Mouse (Mus musculus) erythroblast, embryonic 14.5 days (primary cell): Measurements from ENCODE around the gene Cnn3.

Experiments
- GATA1 ChIP-seq: IDR thresholded peaks from 2 replicates; pipeline ENCODE4 v1.6.1; 2012; ENCODE audit warnings: low read length, inconsistent platforms, mixed read lengths
- TAL1 ChIP-seq: IDR thresholded peaks from 3 replicates; pipeline ENCODE4 v1.6.1; 2012; ENCODE audit warnings: low read length, inconsistent platforms, mixed read lengths

DNA sequence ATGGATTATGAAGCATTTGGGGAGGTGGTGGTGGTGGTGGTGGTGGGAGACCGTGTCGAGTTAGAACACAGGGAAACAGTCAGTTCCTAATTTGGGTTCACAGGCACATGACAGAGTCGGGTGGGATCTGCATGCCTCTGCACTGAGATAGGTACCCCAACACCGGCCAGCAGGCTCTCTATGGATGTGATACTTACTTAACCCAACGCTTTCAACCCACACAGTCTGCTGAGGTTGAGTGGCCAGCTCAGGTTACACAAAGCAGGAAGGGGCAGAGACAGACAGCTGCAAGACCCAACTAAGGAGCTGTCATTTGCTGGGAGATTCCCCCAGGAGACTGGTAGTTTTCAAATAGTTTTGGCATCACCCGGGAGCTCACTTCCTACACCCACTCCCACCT is 55.3 kb downstream of the Cnn3 start:
- TF ChIP-seq GATA1 (no peak), TAL1 (no peak)
